Mouse (Mus musculus) embryonic fibroblast, embryonic 13.5 days (primary cell): ENCODE results near the gene Bcl7c. TPM values are rescaled to one million over a fixed set of nuclear protein-coding genes. Genes with fewer than 3 reads are reported as not detected.
A peak's percentile ranks its signal among the peaks of the same experiment; 100 is the strongest.

ENCODE experiments used
- H3K27ac ChIP-seq: 2 replicates; pipeline ENCODE4 v1.5.1; 2012; ENCODE audit warnings: low read length, control low read depth, inconsistent platforms; ENCODE audit not compliant: insufficient read depth
- H3K4me1 ChIP-seq: 2 replicates; pipeline ENCODE4 v1.6.1; 2011; ENCODE audit warnings: low read length; ENCODE audit not compliant: control insufficient read depth, insufficient read depth
- H3K4me3 ChIP-seq: 2 replicates; pipeline ENCODE4 v1.5.1; 2011; ENCODE audit warnings: mild to moderate bottlenecking, control low read depth, low read length; ENCODE audit not compliant: insufficient read depth
- CTCF ChIP-seq: IDR thresholded peaks from 2 replicates; pipeline ENCODE4 v1.5.1; 2011; ENCODE audit warnings: mild to moderate bottlenecking, control low read depth, low read length, moderate library complexity, borderline replicate concordance; ENCODE audit not compliant: insufficient read depth
- POLR2A ChIP-seq: IDR thresholded peaks from 2 replicates; pipeline ENCODE4 v1.6.1; 2011; ENCODE audit warnings: low read depth, mild to moderate bottlenecking, control low read depth, low read length, moderate library complexity
- polyA plus RNA-seq: library from polyadenylated mRNA; stranded (reverse); fragments of >200 nt; gene quantifications from 2 replicates; pipeline ENCODE4 v1.2.4, GENCODE M21; 2011; ENCODE audit warnings: low read depth; ENCODE audit not compliant: missing spikeins, insufficient read length

The Bcl7c gene
- polyA plus RNA-seq = 53.2 and 57.0 TPM in 2 replicates

DNA sequence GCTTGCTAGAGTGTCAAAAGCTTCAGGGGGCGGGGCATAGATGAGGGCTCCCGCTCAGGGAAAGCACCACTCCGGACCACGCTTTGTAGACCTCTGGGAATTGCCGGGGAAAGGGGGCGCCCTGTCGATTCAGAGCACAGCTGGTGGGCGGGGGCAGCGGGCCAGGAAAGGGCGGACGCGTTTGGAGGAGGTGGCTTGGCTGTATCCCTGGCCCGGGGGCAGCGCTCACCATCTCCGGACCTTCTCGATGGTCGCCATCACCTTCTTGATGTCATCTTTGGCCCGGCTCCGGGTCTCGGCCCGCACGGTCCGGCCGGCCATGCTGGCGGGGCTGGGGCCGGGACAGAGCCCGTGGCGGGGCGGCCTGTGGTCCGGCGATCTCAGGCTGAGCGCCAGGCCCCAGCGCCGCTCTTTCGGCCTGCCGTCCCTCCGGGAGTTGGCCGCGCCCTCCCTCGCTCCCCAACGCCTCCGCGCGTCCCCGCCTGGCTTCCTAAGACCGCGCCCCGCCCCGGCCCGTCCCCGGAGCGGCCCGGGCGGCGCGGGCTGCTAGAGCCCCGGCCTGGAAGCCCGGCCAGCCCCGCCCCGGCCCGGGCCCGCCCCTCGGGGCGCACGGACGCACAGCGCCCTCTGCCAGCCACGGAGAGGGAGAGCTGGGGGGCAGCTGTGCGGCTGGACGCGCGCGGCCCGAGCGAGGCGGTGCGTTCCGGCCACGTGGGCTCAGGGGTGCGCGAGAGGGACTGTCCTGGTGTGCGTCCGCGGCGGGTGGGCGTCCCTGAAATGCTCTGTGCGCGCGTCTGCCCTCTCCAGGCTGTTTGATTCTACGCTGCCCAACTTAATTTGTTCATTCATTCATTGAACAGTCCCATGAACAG is at the start of gene Bcl7c:
TSS of gene Bcl7c (minus strand) at position 727 of the 872 bp plus-strand sequence.
- Histone ChIP-seq H3K4me1 (peaks cover 4% of the 10 kb centered on the region; the same call in 1 of the 2 replicates), H3K27ac (peak within 1 kb of the TSS; percentile 89), H3K4me3 (peak within 1 kb of the TSS; percentile 43)
- peak; percentile 57 for TF ChIP-seq POLR2A
- TF ChIP-seq CTCF = peak; percentile 60

DNA sequence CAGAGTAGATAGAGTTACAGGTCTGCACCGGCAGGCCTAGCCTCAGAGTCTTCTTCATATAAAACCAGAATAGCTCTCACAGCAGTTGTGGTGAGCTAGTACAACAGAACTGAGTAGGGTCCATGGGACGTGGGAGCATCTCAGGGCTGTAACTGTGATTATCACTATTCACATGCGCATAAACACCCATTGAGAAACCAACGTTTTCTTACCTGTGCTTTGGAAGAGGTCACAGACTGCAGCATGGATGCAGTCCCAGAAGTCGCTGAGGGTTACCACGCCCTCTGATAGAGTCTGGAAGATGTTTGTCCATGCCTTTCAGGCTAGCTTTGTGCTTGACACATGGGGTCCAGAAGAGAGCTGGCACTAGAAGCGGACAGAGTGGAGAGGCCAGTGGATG is 45.0 kb upstream of the Bcl7c start:
- no peak for TF ChIP-seq CTCF
- TF ChIP-seq POLR2A = no peak
- H3K4me1 ChIP-seq = peaks cover 8% of the 10 kb centered on the region; the same call in 1 of the 2 replicates

DNA sequence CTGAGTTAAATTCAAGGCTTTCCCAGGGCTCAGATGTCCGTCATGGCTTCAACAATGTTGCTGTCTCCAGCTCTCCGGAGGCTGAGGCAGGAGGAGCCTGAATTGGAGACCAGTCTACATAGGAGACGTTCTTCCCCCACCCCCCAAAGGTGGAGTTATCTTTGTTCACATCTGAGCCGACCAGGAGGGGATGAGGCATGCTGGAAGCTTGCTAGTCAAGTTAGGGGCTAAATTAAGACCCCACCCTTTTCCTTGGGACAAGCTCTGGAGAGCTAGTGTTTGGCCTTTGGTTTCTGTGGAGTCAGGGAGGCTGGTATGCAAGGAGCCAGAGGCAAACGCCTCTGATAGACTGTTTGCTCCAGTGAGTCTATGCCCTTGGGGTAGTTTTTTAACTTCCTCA is 44.4 kb upstream of the Bcl7c start:
- Histone ChIP-seq H3K4me3 (no peak overlapping the region), H3K4me1 (peaks cover 8% of the 10 kb centered on the region; the same call in 1 of the 2 replicates), H3K27ac (no peak overlapping the region)
- no peak for TF ChIP-seq CTCF
- no peak for TF ChIP-seq POLR2A

More for the DNA sequence above, 45.0 kb upstream of the Bcl7c start:
- H3K4me3 ChIP-seq = no peak overlapping the region
- H3K27ac ChIP-seq = no peak overlapping the region

DNA sequence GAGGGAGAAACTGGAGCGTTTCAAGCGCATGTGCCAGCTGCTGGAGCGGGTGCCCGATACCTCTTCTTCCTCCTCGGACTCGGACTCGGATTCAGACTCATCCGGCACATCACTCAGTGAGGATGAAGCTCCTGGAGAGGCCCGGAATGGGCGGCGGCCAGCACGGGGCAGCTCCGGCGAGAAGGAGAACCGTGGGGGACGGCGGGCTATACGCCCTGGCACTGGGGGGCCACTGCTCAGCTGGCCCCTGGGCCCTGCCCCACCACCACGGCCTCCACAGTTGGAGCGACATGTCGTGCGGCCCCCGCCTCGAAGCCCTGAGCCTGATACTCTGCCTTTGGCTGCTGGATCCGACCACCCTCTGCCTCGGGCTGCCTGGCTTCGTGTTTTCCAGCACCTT is 43.3 kb upstream of the Bcl7c start:
- TF ChIP-seq POLR2A (no peak), CTCF (no peak)
- peaks cover 10% of the 10 kb centered on the region; the same call in 1 of the 2 replicates for H3K4me1 ChIP-seq

DNA sequence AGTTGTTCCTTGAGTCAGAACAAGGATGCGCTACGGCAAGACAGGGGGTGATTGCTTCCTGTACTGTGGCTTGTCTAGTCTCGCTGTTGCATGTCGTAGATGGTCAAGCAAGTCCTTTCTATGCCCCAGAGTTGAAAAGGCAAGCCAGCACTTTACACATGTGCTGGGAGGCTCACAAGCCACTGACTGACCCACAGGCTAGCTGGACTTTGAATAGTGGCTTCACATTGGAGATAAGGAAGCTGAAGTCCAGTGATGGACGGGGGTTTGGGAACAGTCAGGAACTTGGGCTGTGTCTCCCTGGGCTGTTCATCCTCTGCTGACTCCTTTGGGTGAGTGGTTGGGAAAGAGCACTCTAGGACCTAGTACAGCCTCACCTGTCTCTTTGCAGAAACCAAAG is 42.9 kb upstream of the Bcl7c start:
- TF ChIP-seq POLR2A (no peak), CTCF (no peak)
- H3K4me1 ChIP-seq = peaks cover 10% of the 10 kb centered on the region; the same call in 1 of the 2 replicates
- no peak overlapping the region for H3K27ac ChIP-seq
- no peak overlapping the region for H3K4me3 ChIP-seq

More for the DNA sequence above, 43.3 kb upstream of the Bcl7c start:
- no peak overlapping the region for H3K27ac ChIP-seq
- no peak overlapping the region for H3K4me3 ChIP-seq

DNA sequence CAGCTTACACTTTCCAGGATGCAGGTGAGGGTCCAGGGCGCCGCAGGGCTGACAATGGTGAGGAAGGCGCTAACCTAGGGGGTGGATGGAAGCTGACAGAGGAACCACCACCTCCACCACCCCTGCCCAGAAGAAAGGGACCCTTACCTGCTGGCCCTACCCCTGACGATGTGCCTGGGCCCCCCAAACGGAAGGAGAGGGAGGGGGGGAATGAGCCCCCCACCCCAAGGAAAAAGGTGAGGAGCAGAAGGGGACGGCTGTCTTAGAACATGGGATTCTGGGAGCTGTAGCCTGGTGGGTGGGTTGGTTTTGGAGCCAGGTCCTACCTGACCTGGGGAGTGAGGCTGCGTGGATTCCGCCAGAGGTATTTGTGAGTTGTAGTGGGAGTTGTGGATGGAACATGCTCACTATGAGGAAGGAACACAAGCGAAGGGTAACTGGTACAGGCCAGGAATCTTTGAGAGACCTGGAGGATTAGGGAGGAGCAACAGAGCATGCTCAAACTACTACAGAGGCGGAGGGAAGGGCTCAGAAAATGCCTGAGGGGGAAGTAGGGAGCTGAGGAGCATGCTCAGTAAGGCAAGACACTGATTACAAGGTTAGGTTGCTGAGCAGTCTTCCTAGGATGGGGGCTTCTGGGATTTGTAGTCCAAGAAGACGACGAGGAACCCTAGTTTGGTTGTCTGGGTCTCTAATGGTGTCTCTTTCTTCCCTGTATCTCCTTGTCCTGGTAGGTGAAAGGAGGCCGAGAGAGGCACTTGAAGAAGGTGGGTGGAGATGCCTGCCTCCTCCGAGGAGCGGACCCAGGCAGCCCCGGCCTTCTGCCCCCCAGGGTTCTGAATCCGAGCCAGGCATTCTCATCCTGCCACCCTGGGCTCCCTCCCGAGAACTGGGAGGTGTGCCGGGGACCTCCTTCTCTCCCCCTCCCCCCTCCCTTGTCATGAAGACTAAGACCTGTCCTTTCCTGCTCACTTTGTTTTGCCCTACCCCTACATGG is 41.7 kb upstream of the Bcl7c start:
- H3K4me3 ChIP-seq = no peak overlapping the region
- peaks cover 10% of the 10 kb centered on the region; the same call in 1 of the 2 replicates for H3K4me1 ChIP-seq
- no peak overlapping the region for H3K27ac ChIP-seq
- TF ChIP-seq POLR2A (no peak), CTCF (no peak)

DNA sequence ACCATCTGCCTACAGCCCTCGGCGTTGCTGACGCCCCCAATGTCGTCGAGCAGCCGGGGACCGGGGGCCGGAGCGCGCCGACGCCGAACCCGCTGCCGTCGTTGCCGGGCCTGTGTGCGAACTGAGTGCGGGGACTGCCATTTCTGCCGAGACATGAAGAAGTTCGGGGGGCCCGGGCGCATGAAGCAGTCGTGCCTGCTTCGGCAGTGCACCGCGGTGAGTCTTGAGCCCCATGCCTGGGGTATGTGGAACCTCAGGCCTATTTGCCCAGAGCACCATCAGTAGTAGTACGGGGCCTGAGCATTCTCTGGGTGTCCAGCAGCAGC is 39.5 kb upstream of the Bcl7c start:
- H3K27ac ChIP-seq = no peak overlapping the region
- H3K4me3 ChIP-seq = no peak overlapping the region

DNA sequence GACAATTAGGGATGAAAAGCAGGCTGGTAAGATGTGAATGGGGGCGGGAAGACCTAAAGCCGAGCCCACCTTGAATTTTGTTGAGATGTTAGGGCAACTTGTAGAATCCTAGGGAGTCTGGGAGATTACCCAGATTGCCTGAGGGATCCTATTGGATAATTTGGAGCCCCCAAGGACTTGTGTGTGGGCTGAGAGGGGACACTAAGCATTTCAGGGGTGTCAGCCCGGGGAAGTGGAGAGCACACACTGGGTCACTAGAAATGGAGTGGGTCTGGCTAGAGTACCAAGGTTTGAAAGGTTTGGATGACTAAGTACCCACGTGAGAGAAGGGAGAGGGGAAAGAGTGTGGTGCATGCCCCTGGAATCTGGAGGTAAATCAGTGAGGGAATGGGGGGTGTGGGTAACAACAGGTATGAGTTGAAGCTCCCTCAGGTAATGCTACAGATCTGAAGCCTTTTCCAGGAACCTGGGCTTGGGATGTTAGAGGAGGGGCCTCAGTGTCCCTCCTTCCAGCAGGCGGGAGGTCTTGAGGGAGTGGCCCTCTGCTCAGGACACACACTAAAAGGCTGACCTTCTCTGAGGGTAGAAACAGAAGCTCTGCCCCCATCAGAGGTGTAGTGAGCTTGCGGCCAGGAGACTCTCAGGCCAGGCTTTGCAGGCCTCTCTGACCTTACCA is 39.0 kb upstream of the Bcl7c start:
- Histone ChIP-seq H3K27ac (no peak overlapping the region), H3K4me3 (peak overlapping the region; percentile 56), H3K4me1 (0 out of 2 replicates have a peak, but pooled peaks cover 2% of the 10 kb centered on the region)
- no peak for TF ChIP-seq CTCF
- no peak for TF ChIP-seq POLR2A

More for the DNA sequence above, 39.5 kb upstream of the Bcl7c start:
- 0 out of 2 replicates have a peak, but pooled peaks cover 6% of the 10 kb centered on the region for H3K4me1 ChIP-seq
- TF ChIP-seq POLR2A = no peak
- TF ChIP-seq CTCF = no peak
